Mouse (Mus musculus) frontal cortex, postnatal 36 days (tissue): ENCODE results near the gene Mlf2.

Experiments
- DNase-seq, 2 experiments: peaks; one replicate each; pipeline ENCODE4 v3.0.0; 2022; ENCODE audit warnings: low spot score in 2 of 2

Gene Mlf2

GRCm38 (mm10) chr6:124913214-124913613, 18.0 kb upstream of the Mlf2 start:
- DNase-seq: no peak

DNA sequence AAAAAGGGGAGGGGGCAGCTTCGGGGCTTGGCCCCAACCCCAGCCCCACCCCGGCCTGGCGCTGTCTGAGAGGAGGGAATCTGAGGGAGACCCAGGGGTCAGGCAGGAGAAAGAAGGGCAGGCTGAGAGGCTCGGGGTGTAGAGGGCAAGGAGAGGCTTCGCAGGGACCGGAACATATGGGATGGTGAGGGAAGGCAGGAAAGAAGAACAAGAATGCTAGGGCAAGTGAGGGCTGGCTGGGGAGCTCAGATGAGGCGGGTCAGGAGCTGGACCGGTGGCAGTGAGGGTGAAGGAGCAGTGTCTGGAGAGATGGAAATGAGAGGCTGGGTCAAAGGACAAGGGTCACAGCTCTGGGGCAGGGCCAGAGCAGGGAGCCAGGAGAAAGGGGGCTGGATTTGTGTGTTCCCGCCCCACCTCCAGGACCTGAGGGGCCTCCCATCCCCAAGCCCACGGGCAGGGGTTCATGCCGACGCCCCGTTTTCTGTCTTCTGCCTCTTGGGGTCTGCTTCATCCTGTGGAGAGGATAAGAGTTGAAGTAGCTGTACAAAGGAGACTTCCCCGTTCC, 17.4 kb upstream of the Mlf2 start:
- no peak for DNase-seq

- DNase-seq: no peak
These were observed 16.7 kb upstream of the Mlf2 start for GRCm38 (mm10) chr6:124914511-124914910.

- DNase-seq: no peak
These were observed 15.8 kb upstream of the Mlf2 start for GRCm38 (mm10) chr6:124915160-124915941.

DNA sequence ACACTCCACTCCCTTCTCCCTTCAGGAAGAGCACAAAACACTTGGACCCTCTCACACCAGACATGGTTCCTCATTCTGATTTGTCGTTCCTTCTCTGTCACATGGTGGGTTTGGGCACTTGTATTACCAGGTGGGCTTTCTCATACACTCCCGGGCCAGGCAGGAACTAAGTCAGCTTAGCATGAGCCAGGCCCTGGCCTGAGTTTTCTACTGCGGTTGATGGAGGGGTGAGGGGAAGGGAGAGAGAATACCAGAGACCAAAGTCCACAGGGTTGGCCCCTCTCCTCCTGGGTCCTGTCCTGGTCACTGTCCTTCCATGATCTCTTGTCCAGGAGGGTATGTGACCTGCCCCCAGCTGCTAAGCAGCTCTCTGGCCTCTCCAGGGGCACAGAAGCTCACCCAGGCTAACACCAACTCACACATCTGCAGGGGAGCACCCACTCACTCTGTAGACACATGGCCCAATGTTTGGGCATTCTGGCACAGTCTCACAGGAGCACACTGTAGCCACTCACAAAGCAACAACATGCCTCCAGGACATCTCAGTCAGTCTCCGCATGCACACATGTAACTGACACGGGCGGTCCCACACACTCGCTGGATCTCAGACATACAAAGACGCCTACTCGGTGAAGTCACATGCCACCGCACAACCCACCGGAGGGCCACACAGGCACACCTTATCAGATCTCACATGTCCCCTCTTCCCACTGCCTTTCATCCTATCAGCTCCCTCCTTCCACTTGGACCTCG, 15.1 kb upstream of the Mlf2 start:
- peak in 1 of 2 experiments; percentile 82 for DNase-seq

GRCm38 (mm10) chr6:124916695-124917517, 14.3 kb upstream of the Mlf2 start:
- peak; percentile 86 to 87 for DNase-seq

GRCm38 (mm10) chr6:124917518-124918330, 13.5 kb upstream of the Mlf2 start:
- peak; percentile 90 for DNase-seq

- DNase-seq: no peak
These were observed 12.9 kb upstream of the Mlf2 start for GRCm38 (mm10) chr6:124918331-124918690.

DNA sequence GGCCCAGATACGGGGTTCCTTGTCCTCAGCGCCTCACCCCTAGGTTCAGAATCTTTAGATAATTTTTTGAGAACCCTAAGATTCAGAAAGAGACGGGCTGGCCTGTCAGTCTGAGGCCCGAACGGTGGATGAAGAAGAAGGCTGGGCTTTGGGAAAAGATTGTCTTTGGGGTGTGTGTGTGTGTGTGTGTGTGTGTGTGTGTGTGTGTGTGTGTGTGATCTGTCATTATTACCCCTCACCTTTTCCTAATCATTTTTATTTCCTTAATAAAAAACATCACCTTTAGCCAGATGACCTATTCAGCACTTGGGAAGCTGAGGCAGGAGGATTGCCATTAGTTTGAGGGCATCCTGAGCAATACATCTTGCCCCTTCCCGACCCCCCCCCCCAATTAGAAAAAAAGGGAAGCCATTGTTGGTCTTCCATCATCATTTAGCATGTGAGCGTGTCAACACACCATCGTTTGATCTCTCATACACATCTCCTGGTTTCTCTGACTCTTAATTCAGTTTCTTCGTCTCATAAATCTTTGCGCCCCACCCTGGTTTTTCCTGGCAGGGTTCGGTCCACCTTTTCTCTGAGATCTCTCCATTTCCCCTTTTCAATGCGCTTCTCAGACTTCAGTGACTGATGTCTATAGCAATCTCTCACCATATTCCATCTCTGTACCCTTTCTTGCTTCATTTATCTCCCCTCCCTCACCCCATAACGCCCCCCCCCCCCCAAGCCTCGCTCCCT, 12.1 kb upstream of the Mlf2 start:
- DNase-seq: no peak

DNA sequence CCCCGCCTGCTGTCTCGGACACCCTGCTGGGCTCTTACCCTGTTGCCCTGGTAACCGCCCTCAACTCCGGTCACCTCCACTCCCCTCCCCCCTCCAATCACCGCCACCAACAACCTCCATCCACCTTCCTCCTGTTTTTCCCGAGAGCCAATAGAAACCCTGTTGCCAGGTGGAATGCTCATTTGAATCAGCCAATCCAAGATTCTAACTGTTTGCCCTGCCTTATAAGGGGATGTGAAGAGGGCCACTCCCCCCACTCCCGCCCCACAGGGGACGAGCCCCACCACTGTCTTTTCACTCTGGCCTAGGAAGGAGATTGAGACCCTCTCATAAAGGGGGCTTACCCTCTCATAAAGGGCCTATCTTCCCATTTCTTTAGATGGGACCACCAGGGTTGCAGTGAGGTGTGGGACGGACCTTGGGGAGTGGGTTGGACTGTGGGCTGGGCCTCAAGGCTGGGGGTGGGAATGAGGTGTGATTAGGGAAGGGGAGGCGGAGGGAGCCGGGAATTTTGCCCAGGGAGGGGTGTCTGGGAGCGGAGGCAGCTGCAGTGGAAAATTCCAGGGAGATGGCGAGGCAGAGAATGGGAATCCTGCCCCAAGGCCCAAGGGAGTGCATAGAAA, 11.4 kb upstream of the Mlf2 start, which contains the start of gene Ptms:
Gene Ptms (minus strand): TSS at position 409 of the 623 bp plus-strand sequence.
- DNase-seq: peak; percentile 90 to 93

DNA sequence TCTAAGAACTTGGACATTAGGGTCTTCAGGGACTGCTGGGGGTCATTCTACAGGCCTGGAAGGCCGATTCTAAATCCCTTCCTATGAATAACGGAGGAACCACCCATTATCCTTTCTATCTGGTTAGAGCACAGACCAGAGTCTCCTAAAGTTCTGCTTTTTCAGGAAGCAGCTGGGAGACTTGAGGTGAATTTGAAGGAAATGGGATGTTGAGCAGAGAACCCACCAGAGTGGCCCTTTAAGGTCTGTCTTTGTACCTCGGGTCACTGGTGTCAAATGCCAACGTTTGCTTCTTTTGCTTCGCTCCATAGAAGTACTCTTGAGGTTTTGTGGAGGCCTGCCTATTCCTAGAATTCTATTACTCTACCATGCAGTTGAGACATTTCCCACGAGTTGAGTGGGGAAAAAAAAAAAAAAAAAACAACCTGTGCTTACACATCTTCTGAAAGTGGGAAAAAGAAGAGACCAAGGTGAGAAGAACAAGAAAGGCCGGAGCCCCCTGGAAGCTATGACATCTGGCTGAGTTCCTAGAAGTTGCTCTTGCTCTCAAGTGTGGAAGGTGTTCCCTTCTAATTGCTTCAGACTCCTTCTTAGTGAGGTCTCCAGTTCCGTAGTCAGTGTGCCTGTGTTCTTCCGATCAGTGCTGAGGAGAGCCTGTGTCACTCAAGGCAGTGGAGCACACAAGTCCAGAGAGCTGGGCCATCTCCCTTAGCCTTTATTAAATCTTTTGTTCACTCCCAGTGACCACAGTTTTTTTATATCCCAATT, 10.7 kb upstream of the Mlf2 start:
- no peak for DNase-seq

DNA sequence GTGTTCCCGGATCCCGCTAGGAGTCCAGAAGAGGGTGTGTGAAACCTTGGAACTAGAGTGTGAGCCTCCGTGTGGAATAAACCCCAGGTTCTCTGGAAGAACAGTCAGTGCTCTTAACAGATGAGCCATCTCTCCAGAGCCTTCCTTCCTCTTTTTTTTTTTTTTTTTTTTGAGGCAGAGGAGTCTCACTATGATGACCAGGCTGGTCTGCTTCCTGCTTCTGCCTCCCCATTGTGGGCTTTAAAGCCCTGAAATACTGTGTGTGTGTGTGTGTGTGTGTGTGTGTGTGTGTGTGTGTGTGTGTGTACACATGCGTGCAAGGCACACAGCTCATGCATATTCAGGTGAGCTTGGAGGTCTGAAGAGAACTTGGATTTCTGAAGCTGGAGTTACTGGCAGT, 9.6 kb upstream of the Mlf2 start:
- DNase-seq: no peak

DNA sequence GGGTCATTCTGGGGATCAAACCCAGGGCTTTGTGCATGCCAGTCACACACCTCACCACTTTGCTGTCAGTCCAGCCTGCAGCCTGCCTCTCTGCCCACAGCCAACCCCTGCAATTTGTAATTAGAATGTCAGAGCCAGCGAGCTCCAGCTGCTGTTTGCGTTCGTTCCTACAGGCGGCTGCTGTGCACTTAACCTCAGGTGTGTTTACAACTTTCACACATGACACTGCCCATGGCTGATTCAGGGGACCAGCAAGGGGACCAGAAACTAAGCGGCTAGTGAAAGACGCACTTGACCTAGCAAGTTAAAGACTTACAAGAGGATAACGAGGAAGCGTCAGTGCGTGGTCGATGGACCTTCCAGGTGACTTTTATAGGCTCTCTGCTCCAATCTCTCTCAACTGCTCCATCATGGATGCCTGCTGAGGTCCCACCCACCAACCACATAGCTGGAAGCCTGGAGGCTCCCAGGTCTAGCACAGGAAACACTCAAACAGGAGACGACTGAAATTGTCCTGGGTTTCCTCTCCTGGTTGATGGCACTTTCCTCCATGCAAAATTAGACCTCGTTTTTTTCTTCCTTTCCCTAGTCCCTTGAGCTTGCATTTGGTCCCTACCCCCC, 5.9 kb upstream of the Mlf2 start:
- DNase-seq: no peak

DNA sequence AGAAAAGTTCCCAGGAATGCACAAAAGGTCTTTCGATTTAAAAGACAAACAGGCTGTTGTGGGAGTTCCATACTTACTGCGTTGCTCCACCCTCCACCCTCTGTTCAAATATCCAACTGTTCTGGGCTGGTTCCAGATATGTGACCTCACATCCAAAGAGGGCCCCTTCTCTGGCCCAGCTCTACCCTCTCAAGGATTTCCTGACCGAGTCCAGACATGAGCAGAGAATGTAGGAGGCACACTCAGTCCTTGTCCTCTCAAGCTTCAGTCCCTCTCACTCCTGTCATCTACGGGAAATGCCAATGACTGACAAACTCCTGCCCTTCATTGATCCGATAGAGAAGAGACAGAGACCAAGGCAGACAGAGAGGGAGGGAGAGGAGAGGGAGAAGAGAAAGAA, 5.2 kb upstream of the Mlf2 start:
- DNase-seq: no peak

DNA sequence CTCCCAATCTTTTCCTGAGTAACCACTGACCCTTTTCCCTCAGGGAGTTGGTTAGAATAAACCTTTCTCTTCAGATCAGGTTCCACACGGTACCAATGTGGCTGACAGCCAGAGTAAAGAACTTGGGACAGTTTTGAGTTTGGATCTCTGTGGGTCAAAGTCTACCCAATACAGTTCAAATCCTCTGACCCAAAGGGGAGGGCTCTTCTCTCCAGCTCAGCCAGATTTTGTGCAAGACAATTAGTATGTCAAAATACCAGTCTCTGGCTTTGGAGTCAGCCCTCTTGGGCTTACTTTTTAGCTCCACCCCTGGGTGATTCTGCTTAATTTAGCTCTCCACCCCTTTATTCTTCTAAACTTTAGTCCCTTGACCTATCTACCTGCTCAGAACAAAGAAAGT, 955 bp upstream of the Mlf2 start:
- no peak for DNase-seq

DNA sequence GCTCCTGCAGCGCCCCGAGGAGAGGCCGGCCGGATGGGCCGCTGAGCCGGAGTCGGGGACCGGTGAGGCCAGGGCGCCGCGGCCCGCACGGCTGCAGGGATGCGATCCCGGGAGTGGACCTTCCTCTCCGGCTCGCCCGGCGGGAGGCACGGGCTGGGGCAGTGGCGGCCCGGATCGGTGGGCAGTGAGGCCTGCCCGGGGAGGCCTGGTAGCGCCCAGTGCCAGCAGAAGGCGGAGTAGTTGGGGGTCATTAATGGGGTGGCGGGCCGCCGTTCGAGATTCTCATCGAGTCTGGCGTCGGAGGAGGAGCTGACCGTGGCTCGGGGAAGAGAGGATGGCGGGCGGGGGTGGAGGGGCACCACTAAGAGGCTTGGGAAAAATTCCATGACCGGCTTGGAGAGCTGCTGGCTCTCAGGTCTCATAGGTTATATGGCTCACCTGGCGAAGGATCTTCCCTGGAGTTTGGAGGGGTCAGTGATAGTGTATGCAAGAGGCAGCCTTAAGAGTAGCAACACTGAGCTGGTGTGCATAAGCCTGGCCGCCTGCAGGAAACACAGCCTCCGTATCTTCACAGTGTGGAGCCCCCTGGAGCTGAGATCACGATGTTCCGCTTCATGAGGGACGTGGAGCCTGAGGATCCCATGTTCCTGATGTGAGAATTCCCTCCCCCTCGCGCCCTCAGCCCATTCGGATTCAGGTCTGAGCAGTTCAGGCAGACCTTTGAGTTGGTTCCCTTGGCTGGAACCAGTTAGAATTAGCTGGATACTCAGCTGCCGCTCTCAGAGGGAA, 533 bp downstream of the Mlf2 start:
- peak in 1 of 2 experiments; percentile 55 for DNase-seq

GRCm38 (mm10) chr6:124932314-124932695, 1.1 kb downstream of the Mlf2 start:
- no peak for DNase-seq

- DNase-seq: no peak
These were observed 1.9 kb downstream of the Mlf2 start for GRCm38 (mm10) chr6:124933127-124933526.
